Comparison of ENCODE assay signal across 8 mouse cellular contexts in genomic region chr1:40887673-40888072, GRCm38 (mm10).
DNase-seq lines count a peak whose midpoint lies in the region; ATAC-seq and TF ChIP-seq lines count a peak whose summit lies in the region.

No protein-coding gene starts in this region.

- peak; percentile 48 for TF ChIP-seq CTCF in liver, postnatal 0 days (IDR thresholded peaks at IDR 0.05; ENCODE audit: low read depth)

- no peak overlapping the region for H3K27ac ChIP-seq in liver, postnatal 0 days (ENCODE audit: low read depth)

- H3K4me3 ChIP-seq in liver, postnatal 0 days (ENCODE audit: low read depth, low read length): no peak overlapping the region

- H3K36me3 ChIP-seq in liver, postnatal 0 days (replicated peaks; ENCODE audit: insufficient read depth, low read length): no peaks in the 10 kb centered on the region

- DNase-seq in thymus, postnatal 4 days: peak; percentile 27
- no peak for DNase-seq in thymus, postnatal 10 days (ENCODE audit: low spot score in 2 of 2)
- peak; percentile 45 for DNase-seq in gastrocnemius, postnatal 10 days
- peak; percentile 88 to 92 for DNase-seq in kidney, postnatal 36 days
- peak; percentile 18 for DNase-seq in liver, postnatal 0 days
- DNase-seq in right cerebral cortex, adult 18-20 months: peak; percentile 65
- no peak for DNase-seq in thymus, postnatal 36 days

- H3K27me3 ChIP-seq in liver, postnatal 0 days (ENCODE audit: insufficient read depth, low read length): no peaks in the 10 kb centered on the region

- TF ChIP-seq EP300 in liver, postnatal 0 days (IDR thresholded peaks at IDR 0.05; ENCODE audit: low read depth): no peak

- 39% methylated on average over 12 of the region's 12 CpGs for WGBS in liver, postnatal 0 days (ENCODE audit: insufficient replicate concordance)

- ATAC-seq in common myeloid progenitor, adult 5-6 weeks (replicated peaks; ENCODE audit: low read depth, poor library complexity, severe bottlenecking): 0 out of 2 replicates have a peak, but pooled peaks have one; percentile 47
- no peak for ATAC-seq in liver, postnatal 0 days

- no peaks in the 10 kb centered on the region for H3K9me3 ChIP-seq in liver, postnatal 0 days (ENCODE audit: low read length)

- H3K9ac ChIP-seq in liver, postnatal 0 days (replicated peaks): no peak overlapping the region

- H3K4me1 ChIP-seq in liver, postnatal 0 days (ENCODE audit: insufficient read depth): no peaks in the 10 kb centered on the region

- H3K4me2 ChIP-seq in liver, postnatal 0 days (ENCODE audit: low read depth, low read length): no peak overlapping the region

Comparison
In these comparisons a context has a peak if more than half of its experiments do, and no peak if none do; other contexts are left out.
1. DNase-seq: peak in thymus, postnatal 4 days (single experiment), gastrocnemius, postnatal 10 days (single experiment), kidney, postnatal 36 days (2 of 2), liver, postnatal 0 days (single experiment) and right cerebral cortex, adult 18-20 months (single experiment); none in thymus, postnatal 10 days (0 of 2) and thymus, postnatal 36 days (0 of 2).